Mouse (Mus musculus): Measurements from ENCODE around the gene Anks1b. TPM values are rescaled to one million over a fixed set of nuclear protein-coding genes. Genes with fewer than 3 reads are reported as not detected.

Anks1b gene
- 0.16 TPM in 1 of 2 replicates, not detected in the other for polyA plus RNA-seq (2012; rRNA removed; ENCODE audit: low replicate concordance)

GRCm38 (mm10) chr10:89873146-89873950 lies at the start of gene Anks1b:
Gene Anks1b, plus strand, starts transcription at chr10:89873509.

Other genes starting within 250 kb of the Anks1b start
- 7.1 and 7.4 TPM in 2 replicates for gene Scyl2, start 187.2 kb upstream of the Anks1b start, polyA plus RNA-seq (2012; rRNA removed; ENCODE audit: low replicate concordance)
- not detected in 2 replicates for gene Actr6, start 141.2 kb upstream of the Anks1b start, polyA plus RNA-seq (2012; rRNA removed; ENCODE audit: low replicate concordance)
- 3.0 and 5.1 TPM in 2 replicates for gene Uhrf1bp1l, start 128.5 kb upstream of the Anks1b start, polyA plus RNA-seq (2012; rRNA removed; ENCODE audit: low replicate concordance)